Mouse (Mus musculus) embryonic facial prominence, embryonic 15.5 days (tissue): ENCODE data around the gene Adamtsl4. TPM values are rescaled to one million over a fixed set of nuclear protein-coding genes. Genes with fewer than 3 reads are reported as not detected.
A peak's percentile ranks its signal among the peaks of the same experiment; 100 is the strongest.

Experiments
- ATAC-seq: fragments of 200-750 bp; cut with Nextera tagmentation; 2 replicates; pipeline ENCODE4 v1.8.0; 2017; ENCODE audit warnings: low read depth, moderate TSS enrichment; ENCODE audit not compliant: insufficient number of reproducible peaks, low FRiP score, low TSS enrichment
- H3K27ac ChIP-seq: fragments of 300-500 bp; sonication (generic); replicated peaks from 2 replicates; pipeline ENCODE4 v1.5.1; 2015; ENCODE audit warnings: mild to moderate bottlenecking, inconsistent platforms
- H3K27me3 ChIP-seq: fragments of 300-500 bp; sonication (generic); 2 replicates; pipeline ENCODE4 v1.6.1; 2015; ENCODE audit warnings: inconsistent platforms
- H3K36me3 ChIP-seq: fragments of 300-500 bp; sonication (generic); 2 replicates; pipeline ENCODE4 v1.6.1; 2015; ENCODE audit warnings: mild to moderate bottlenecking, inconsistent platforms
- H3K4me1 ChIP-seq: fragments of 300-500 bp; sonication (generic); 2 replicates; pipeline ENCODE4 v1.6.1; 2015; ENCODE audit warnings: inconsistent platforms
- H3K4me2 ChIP-seq: fragments of 300-500 bp; sonication (generic); replicated peaks from 2 replicates; pipeline ENCODE4 v1.6.1; 2015; ENCODE audit warnings: mild to moderate bottlenecking, inconsistent platforms
- H3K4me3 ChIP-seq: fragments of 300-500 bp; sonication (generic); replicated peaks from 2 replicates; pipeline ENCODE4 v1.5.1; 2015; ENCODE audit warnings: mild to moderate bottlenecking, inconsistent platforms
- H3K9ac ChIP-seq: fragments of 300-500 bp; sonication (generic); 2 replicates; pipeline ENCODE4 v1.6.1; 2015; ENCODE audit warnings: inconsistent platforms
- H3K9me3 ChIP-seq: fragments of 300-500 bp; sonication (generic); replicated peaks from 2 replicates; pipeline ENCODE4 v1.6.1; 2016; ENCODE audit warnings: inconsistent platforms
- WGBS: fragments of 180-500 bp; shearing (Covaris S2); methylation state at CpG from one replicate; pipeline ENCODE4 v1.1.7; 2015; 5-methylcytosine and 5-hydroxymethylcytosine counted together
- polyA plus RNA-seq: library from polyadenylated mRNA; unstranded; fragments of >200 nt; fragmentation: Nextera tagmentation; extraction: Ambion mirVana; gene quantifications from 2 replicates; pipeline ENCODE4 v1.2.1, GENCODE M21; 2015

The Adamtsl4 gene
- polyA plus RNA-seq, 1 experiment from 2014 or later, result 3.8 TPM

GRCm38 (mm10) chr3:95651033-95651373, 36.7 kb downstream of the Adamtsl4 start:
- Histone ChIP-seq H3K4me1 (peaks cover 20% of the 10 kb centered on the region; the same call in 1 of the 2 replicates), H3K27ac (peak overlapping the region; percentile 85), H3K27me3 (no peaks in the 10 kb centered on the region), H3K36me3 (no peaks in the 10 kb centered on the region), H3K9me3 (no peaks in the 10 kb centered on the region), H3K4me2 (no peak overlapping the region), H3K4me3 (no peak overlapping the region), H3K9ac (no peak overlapping the region)
- WGBS, result 71% methylated on average over 3 of the region's 3 CpGs
- ATAC-seq, result no peak

DNA sequence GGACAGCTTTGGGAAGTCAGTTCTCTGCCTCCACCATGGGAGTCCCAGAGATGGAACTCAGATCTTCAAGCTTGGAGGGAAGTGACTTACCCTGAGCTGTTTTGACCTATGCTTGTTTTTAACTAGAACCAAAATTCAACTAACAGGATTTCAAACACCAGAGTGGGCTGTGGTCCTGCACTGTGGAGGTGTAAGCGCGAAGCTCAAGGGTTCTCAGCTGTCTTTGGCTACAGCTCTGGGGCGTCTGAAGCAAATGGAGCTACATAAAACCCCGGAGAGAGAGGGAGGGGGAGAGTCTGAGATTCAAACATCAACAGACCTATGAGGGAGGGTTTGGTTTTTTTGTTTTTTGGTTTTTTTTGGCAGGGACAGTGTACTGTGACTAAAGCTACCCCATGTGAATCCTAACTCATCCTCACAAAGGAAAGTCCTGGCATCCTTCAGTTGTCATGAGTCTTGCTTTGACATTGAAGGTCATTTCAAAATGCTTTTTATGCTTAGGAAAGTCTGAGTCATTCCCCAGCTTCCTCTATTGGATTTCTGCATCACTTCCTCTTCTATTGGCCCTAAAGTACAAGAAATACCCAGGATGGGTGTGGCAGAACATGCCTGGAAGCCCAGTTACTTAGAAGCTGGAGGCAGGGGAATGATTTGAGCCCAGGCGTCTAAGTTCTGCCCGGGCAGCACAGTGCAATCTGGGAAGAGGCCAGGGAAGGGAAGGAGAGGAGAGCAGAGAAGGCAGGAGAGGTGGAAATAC, 37.3 kb downstream of the Adamtsl4 start:
- Histone ChIP-seq H3K4me3 (no peak overlapping the region), H3K36me3 (no peaks in the 10 kb centered on the region), H3K4me1 (peaks cover 20% of the 10 kb centered on the region; the same call in 1 of the 2 replicates), H3K9ac (no peak overlapping the region), H3K27ac (peak overlapping the region; percentile 85), H3K9me3 (no peaks in the 10 kb centered on the region), H3K4me2 (no peak overlapping the region), H3K27me3 (no peaks in the 10 kb centered on the region)
- 49% methylated on average over 6 of the region's 6 CpGs for WGBS
- ATAC-seq, result 0 out of 2 replicates have a peak, but pooled peaks have one; percentile 32

DNA sequence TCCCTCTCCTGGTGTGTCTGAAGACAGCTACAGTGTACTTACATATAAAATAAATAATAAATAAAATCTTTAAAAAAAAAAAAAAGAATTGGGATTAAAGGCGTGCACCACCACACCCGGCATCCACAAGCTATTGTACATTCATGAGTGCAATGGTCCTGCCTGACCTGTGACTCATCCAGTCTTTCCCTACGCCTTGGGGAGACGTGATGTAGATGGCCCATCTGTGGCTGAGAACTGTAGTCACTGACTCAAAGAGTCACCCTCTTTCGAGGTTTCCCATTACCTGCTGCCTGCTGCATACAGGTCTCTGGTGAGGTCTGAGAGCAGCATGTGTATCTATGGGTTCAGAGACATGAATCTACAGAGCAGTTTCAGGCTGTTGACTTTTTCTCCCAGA, 39.7 kb downstream of the Adamtsl4 start:
- no peak for ATAC-seq
- peaks cover 11% of the 10 kb centered on the region; the same call in 1 of the 2 replicates for H3K4me1 ChIP-seq
- no peak overlapping the region for H3K4me3 ChIP-seq
- no peaks in the 10 kb centered on the region for H3K27me3 ChIP-seq
- no peak overlapping the region for H3K4me2 ChIP-seq
- no peaks in the 10 kb centered on the region for H3K36me3 ChIP-seq
- H3K9me3 ChIP-seq, result no peaks in the 10 kb centered on the region
- H3K9ac ChIP-seq, result no peak overlapping the region
- H3K27ac ChIP-seq, result no peak overlapping the region
- WGBS, result 84% methylated on average over 5 of the region's 5 CpGs

DNA sequence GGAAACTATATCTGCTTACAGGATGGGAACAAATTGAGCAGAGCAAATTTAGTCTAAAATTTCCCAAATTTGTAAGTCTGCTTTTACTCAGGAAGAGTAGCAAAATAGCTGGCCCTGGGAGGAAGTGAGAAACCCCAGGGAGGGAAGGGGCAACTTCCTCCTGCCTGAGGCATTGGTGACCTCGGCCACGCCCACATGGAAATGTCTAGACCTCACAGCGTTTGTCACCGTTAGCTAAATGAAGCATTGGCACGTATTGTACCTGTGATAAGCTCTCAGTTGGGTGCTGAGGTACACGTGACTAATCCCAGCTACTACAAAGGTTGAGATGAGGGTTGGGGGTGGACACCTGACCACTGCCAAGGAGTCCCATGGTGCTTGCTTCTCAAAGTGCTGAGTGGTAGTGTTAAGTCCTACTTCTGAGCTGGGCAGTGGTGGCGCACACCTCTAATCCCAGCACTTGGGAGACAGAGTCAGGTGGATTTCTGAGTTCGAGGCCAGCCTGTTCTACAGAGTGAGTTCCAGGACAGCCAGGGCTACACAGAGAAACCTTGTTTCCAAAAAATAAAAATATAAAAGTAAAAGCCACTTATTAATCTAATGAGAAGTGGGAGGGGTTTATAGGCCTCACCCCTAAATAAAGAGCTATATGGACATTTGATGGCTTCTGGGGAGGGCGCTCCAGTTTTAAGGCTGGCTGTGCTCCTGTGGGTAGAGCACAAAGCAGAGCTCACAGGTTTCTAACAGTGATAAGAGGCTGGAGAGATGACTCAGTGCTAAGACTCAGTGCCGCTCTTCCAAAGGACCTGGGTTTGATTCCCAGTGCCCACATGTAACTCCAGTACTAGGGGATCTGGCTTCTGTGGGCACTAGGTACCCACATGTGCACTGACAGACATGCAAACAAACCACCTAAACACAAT, 42.1 kb downstream of the Adamtsl4 start:
- Histone ChIP-seq H3K9ac (no peak overlapping the region), H3K4me2 (no peak overlapping the region), H3K4me3 (no peak overlapping the region), H3K9me3 (no peaks in the 10 kb centered on the region), H3K27me3 (no peaks in the 10 kb centered on the region), H3K4me1 (peaks cover 5% of the 10 kb centered on the region; the same call in 1 of the 2 replicates), H3K36me3 (0 out of 2 replicates have a peak, but pooled peaks cover 3% of the 10 kb centered on the region), H3K27ac (no peak overlapping the region)
- no peak for ATAC-seq
- 59% methylated on average over 10 of the region's 10 CpGs for WGBS

DNA sequence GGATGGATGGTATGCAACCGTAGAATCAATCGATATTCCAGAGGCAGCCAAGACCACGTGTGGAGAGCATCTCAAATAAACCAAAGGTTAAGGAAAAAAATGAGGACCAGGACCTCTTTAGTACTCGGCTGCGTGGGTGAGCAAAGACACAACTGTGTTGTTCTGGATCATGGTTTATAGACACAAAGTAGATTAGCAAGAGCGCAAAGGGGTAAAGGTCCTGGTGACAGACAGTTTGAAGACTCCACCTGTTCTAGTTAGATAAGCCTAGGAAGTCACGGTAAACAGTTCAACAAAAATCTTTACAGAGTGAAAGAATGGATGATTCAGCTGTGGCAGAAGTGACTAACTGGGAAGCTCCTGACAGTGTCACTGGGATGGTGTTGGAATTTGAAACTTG, 44.6 kb downstream of the Adamtsl4 start:
- ATAC-seq, result no peak
- no peak overlapping the region for H3K4me2 ChIP-seq
- H3K4me1 ChIP-seq, result no peaks in the 10 kb centered on the region
- no peak overlapping the region for H3K27ac ChIP-seq
- H3K4me3 ChIP-seq, result no peak overlapping the region
- no peaks in the 10 kb centered on the region for H3K27me3 ChIP-seq
- 82% methylated on average over 7 of the region's 7 CpGs for WGBS
- no peaks in the 10 kb centered on the region for H3K9me3 ChIP-seq
- no peak overlapping the region for H3K9ac ChIP-seq
- 0 out of 2 replicates have a peak, but pooled peaks cover 3% of the 10 kb centered on the region for H3K36me3 ChIP-seq

DNA sequence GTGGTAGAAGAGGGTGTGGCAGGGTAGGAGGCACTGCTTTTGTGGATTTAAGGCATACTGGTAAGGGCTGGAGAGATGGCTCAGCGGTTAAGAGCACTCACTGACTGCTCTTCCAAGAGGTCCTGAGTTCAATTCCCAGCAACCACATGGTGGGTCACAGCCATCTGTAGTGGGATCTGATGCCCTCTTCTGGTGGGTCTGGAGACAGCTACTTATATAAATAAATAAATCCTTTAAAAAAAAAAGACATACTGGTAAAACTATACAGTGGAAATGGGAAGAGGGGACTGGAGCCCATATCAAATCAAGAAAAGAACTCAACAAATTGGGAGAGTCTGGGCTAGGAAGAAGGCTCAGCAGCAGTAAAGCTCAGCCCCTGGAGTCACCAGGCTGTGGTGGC, 48.0 kb downstream of the Adamtsl4 start:
- Histone ChIP-seq H3K4me2 (no peak overlapping the region), H3K27me3 (no peaks in the 10 kb centered on the region), H3K36me3 (peaks cover 21% of the 10 kb centered on the region), H3K27ac (no peak overlapping the region), H3K9me3 (no peaks in the 10 kb centered on the region), H3K9ac (no peak overlapping the region), H3K4me1 (no peaks in the 10 kb centered on the region), H3K4me3 (no peak overlapping the region)
- ATAC-seq, result no peak
- 96% methylated on average over 1 of the region's 1 CpGs for WGBS

GRCm38 (mm10) chr3:95636072-95636471, 51.6 kb downstream of the Adamtsl4 start:
- no peaks in the 10 kb centered on the region for H3K9me3 ChIP-seq
- no peak overlapping the region for H3K4me2 ChIP-seq
- peaks cover 48% of the 10 kb centered on the region for H3K36me3 ChIP-seq
- H3K27me3 ChIP-seq, result no peaks in the 10 kb centered on the region
- no peaks in the 10 kb centered on the region for H3K4me1 ChIP-seq
- WGBS, result 84% methylated on average over 4 of the region's 4 CpGs
- no peak overlapping the region for H3K27ac ChIP-seq
- no peak overlapping the region for H3K9ac ChIP-seq
- no peak for ATAC-seq
- H3K4me3 ChIP-seq, result no peak overlapping the region

- H3K4me1 ChIP-seq, result no peaks in the 10 kb centered on the region
- no peak overlapping the region for H3K4me2 ChIP-seq
- no peaks in the 10 kb centered on the region for H3K27me3 ChIP-seq
- no peak overlapping the region for H3K9ac ChIP-seq
- 64% methylated on average over 4 of the region's 4 CpGs for WGBS
- H3K27ac ChIP-seq, result no peak overlapping the region
- no peaks in the 10 kb centered on the region for H3K9me3 ChIP-seq
- H3K4me3 ChIP-seq, result no peak overlapping the region
- peaks cover 53% of the 10 kb centered on the region for H3K36me3 ChIP-seq
- ATAC-seq, result no peak
These were observed 52.1 kb downstream of the Adamtsl4 start for GRCm38 (mm10) chr3:95635636-95636035.

- 75% methylated on average over 12 of the region's 12 CpGs for WGBS
- H3K27ac ChIP-seq, result no peak overlapping the region
- no peak overlapping the region for H3K9ac ChIP-seq
- H3K4me3 ChIP-seq, result no peak overlapping the region
- no peak overlapping the region for H3K4me2 ChIP-seq
- peaks cover 78% of the 10 kb centered on the region for H3K36me3 ChIP-seq
- no peaks in the 10 kb centered on the region for H3K9me3 ChIP-seq
- no peaks in the 10 kb centered on the region for H3K27me3 ChIP-seq
- no peak for ATAC-seq
- no peaks in the 10 kb centered on the region for H3K4me1 ChIP-seq
These were observed 54.8 kb downstream of the Adamtsl4 start for GRCm38 (mm10) chr3:95632648-95633588.

DNA sequence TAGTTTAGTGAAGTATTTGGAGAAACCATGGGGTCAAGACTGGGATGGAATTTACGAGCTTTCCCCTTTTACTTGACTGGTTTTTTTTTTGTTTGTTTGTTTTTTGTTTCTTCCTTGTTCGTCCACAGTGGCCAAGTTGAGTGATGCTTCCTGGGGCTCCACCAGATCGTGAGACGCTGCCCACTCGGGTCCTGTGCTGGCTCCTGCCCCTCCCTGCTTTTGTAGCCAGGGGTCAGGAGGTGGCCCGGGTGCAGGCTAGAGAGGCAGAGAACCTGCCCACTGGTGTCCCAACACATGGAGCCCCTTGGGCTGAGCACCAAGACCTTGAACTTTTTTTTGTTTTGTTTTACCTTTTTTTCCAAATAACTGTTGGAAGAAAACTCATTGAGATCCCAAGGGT, 56.4 kb downstream of the Adamtsl4 start:
- H3K9me3 ChIP-seq, result no peaks in the 10 kb centered on the region
- H3K36me3 ChIP-seq, result peaks cover 88% of the 10 kb centered on the region
- 76% methylated on average over 6 of the region's 6 CpGs for WGBS
- peaks cover 1% of the 10 kb centered on the region for H3K4me1 ChIP-seq
- ATAC-seq, result no peak
- no peaks in the 10 kb centered on the region for H3K27me3 ChIP-seq
- no peak overlapping the region for H3K4me2 ChIP-seq
- no peak overlapping the region for H3K27ac ChIP-seq
- H3K9ac ChIP-seq, result no peak overlapping the region
- H3K4me3 ChIP-seq, result no peak overlapping the region
